Mouse (Mus musculus): ENCODE results near the gene Phf19. TPM values are rescaled to one million over a fixed set of nuclear protein-coding genes. Genes with fewer than 3 reads are reported as not detected.

Phf19 gene
- polyA plus RNA-seq, 1 experiment: 0.66 TPM

DNA sequence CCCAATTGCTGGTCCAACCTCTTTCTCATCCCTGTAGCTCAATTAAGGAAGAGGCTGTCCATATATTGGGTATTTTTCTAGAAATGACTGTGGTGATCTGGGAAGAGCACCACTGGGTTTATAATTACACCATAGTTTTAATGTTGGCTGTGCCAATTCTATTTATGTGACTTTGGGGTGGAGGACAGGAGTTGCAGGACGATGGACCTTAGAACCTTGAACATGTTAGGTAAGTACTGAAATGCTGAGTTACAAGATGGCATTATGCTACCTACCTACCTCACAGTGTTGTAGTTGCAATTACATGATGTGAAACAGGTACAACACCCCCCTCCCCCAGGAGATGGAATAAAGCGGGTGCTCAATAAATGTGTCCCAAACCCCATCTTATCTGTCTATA lies 31.1 kb downstream of the Phf19 start:
- H3K27me3 ChIP-seq (replicated peaks; ENCODE audit: control insufficient read depth, insufficient read depth, low read length): no peaks in the 10 kb centered on the region
- peak; percentile 52 for DNase-seq

DNA sequence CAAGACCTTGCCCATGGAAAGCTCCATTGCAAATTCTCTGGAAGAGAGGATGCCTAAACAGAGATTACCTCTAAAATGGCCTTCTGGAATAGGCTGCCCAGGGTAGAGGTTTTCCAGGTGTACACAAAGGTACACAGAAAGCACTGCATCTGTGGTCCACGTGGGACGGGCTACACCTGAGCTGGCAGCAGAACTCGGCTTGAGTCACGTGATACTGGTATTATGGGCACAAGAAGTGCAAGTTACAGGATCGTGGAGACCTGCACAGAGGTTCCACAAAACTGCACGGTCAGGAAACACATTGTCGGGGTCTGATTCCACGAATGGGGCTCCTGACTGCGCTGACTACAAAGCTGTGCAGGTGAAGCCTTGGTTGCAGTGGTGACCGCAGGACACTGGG lies 33.8 kb downstream of the Phf19 start:
- H3K27me3 ChIP-seq (replicated peaks; ENCODE audit: control insufficient read depth, insufficient read depth, low read length): no peaks in the 10 kb centered on the region
- H3K27ac ChIP-seq (ENCODE audit: insufficient read depth, low read depth, low read length): no peak overlapping the region
- peak; percentile 64 for DNase-seq
- 72% methylated on average over 10 of the region's 10 CpGs for WGBS
- TF ChIP-seq CTCF (conservative IDR thresholded peaks at IDR 0.05; ENCODE audit: insufficient read depth, insufficient read length, low read depth, low read length) (no peak), POLR2A (IDR thresholded peaks at IDR 0.05; ENCODE audit: low read depth, low read length) (no peak)
- H3K36me3 ChIP-seq (ENCODE audit: control insufficient read depth, insufficient read depth, low read length): no peaks in the 10 kb centered on the region; the same call in 1 of the 2 replicates
- no peak overlapping the region for H3K4me3 ChIP-seq (ENCODE audit: insufficient read depth, low read depth, low read length)
- H3K4me1 ChIP-seq (ENCODE audit: control insufficient read depth, insufficient read depth, low read length): peaks cover 11% of the 10 kb centered on the region

More for the DNA sequence above, 31.1 kb downstream of the Phf19 start:
- Histone ChIP-seq H3K36me3 (ENCODE audit: control insufficient read depth, insufficient read depth, low read length) (no peaks in the 10 kb centered on the region; the same call in 1 of the 2 replicates), H3K4me1 (ENCODE audit: control insufficient read depth, insufficient read depth, low read length) (peaks cover 8% of the 10 kb centered on the region), H3K27ac (ENCODE audit: insufficient read depth, low read depth, low read length) (no peak overlapping the region), H3K4me3 (ENCODE audit: insufficient read depth, low read depth, low read length) (no peak overlapping the region)
- no peak for TF ChIP-seq CTCF (conservative IDR thresholded peaks at IDR 0.05; ENCODE audit: insufficient read depth, insufficient read length, low read depth, low read length)
- no peak for TF ChIP-seq POLR2A (IDR thresholded peaks at IDR 0.05; ENCODE audit: low read depth, low read length)
- 71% methylated on average over 2 of the region's 2 CpGs for WGBS

DNA sequence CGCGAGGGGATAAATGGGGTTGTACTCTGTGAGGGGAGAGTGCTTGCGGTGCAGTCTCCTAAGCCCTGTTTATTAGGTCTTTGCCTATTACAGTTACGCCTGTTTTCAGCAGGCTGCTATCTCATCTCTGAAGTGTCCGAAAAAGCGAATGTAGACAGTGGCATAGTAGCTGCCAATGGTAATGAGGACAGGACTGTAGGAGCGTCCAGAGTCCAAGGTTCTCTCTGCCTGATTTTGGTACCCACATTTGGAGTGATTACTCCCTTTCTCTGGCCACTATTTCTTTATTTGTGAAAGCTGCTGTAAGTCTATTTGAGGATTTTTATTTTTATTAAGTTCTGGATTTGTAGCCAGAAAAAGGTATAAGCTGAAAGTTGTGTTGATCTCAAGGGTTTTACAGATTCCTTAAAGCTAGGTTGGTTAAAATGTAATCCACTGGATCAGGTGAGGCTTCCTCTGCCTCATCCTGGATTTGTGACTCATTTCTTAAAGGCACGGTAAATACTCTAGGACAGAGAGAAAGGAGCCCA lies 38.9 kb downstream of the Phf19 start, which contains the start of gene Psmd5:
Gene Psmd5, minus strand, starts transcription at position 153 of the 530 bp plus-strand sequence.
- TF ChIP-seq POLR2A (IDR thresholded peaks at IDR 0.05; ENCODE audit: low read depth, low read length) (no peak), CTCF (conservative IDR thresholded peaks at IDR 0.05; ENCODE audit: insufficient read depth, insufficient read length, low read depth, low read length) (no peak)
- DNase-seq: peak; percentile 78
- WGBS: 14% methylated on average over 8 of the region's 8 CpGs
- H3K4me3 ChIP-seq (ENCODE audit: insufficient read depth, low read depth, low read length): peak within 1 kb of the TSS; percentile 80
- H3K27me3 ChIP-seq (replicated peaks; ENCODE audit: control insufficient read depth, insufficient read depth, low read length): no peaks in the 10 kb centered on the region
- no peaks in the 10 kb centered on the region for H3K36me3 ChIP-seq (ENCODE audit: control insufficient read depth, insufficient read depth, low read length)
- peaks cover 11% of the 10 kb centered on the region for H3K4me1 ChIP-seq (ENCODE audit: control insufficient read depth, insufficient read depth, low read length)
- peak within 1 kb of the TSS; percentile 86 for H3K27ac ChIP-seq (ENCODE audit: insufficient read depth, low read depth, low read length)

DNA sequence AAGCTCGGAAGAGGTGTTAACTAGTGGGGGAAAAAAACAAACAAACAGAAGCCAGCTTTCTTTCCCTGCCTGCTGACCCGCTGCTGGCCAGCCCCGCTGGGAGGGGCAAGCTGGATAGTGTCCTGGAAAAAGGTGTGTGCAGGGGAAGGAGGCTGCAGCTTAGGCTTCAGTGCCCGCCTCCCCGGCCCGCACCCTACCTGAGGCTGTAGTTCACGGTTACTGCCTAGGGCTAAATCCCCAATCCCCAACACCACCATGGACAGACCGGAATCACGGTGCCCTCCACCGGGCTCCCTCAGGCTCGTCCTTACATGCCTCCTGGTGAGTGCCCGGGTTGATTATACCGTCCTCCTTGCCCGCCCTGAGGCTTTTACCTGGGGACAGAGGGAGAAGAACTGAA lies 39.6 kb downstream of the Phf19 start, which contains the start of gene Cutal:
Gene Cutal, plus strand, starts transcription at position 126 of the 400 bp plus-strand sequence.
- Histone ChIP-seq H3K27me3 (replicated peaks; ENCODE audit: control insufficient read depth, insufficient read depth, low read length) (no peaks in the 10 kb centered on the region), H3K4me3 (ENCODE audit: insufficient read depth, low read depth, low read length) (peak within 1 kb of the TSS; percentile 80), H3K4me1 (ENCODE audit: control insufficient read depth, insufficient read depth, low read length) (peaks cover 16% of the 10 kb centered on the region), H3K36me3 (ENCODE audit: control insufficient read depth, insufficient read depth, low read length) (no peaks in the 10 kb centered on the region), H3K27ac (ENCODE audit: insufficient read depth, low read depth, low read length) (peak within 1 kb of the TSS; percentile 86)
- 5% methylated on average over 14 of the region's 14 CpGs for WGBS
- TF ChIP-seq CTCF (conservative IDR thresholded peaks at IDR 0.05; ENCODE audit: insufficient read depth, insufficient read length, low read depth, low read length) (no peak), POLR2A (IDR thresholded peaks at IDR 0.05; ENCODE audit: low read depth, low read length) (peak; percentile 63)
- DNase-seq: peak; percentile 90

DNA sequence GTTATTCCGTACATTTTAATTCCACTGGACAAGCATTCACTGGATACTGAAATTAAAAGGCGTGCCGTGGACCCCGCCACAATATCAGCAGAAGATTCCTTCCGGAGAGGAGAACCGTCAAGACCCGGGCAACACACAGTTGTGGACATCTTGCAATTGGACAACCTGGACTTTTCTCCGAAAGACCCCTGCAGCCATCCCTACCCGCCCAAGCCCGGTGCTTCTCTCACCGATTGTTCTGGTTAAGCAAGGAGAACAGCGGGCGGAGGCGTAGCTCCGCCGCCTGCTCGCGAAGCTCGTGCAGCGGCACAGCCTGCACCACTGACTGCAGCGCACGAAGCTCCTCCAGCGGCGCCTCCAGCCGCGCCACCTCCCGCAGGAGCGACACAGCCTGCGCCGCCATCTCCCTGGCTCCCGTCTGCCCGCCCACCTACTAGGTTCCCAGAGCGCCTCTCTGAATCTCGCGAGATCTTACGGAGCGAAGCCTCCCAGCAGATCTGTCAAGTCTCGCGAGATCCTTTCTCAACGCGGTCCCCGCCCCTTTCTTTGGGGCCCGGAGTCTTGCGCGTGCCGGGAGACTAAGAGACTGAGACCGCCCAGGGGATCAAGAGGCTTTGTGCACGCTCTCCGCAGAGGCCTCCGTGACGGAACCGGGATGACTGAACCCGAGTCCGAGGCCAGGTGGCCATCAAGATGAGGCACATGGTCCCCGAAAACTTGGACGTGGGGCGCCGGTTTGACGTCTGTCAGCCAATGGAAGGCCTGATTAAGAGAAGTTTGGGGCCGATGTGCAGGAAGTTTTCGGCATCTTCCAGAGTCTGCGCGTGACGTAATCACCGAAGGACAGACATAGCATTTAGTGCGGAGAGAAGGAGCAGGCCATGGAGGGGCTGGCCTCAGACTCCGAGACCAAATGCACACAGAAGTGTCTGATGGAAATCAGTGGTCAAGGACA lies 43.0 kb downstream of the Phf19 start:
- TF ChIP-seq CTCF (conservative IDR thresholded peaks at IDR 0.05; ENCODE audit: insufficient read depth, insufficient read length, low read depth, low read length) (no peak), POLR2A (IDR thresholded peaks at IDR 0.05; ENCODE audit: low read depth, low read length) (peak; percentile 89)
- H3K27ac ChIP-seq (ENCODE audit: insufficient read depth, low read depth, low read length): peak overlapping the region; percentile 92
- H3K27me3 ChIP-seq (replicated peaks; ENCODE audit: control insufficient read depth, insufficient read depth, low read length): no peaks in the 10 kb centered on the region
- peak; percentile 98 for DNase-seq
- peak overlapping the region; percentile 94 for H3K4me3 ChIP-seq (ENCODE audit: insufficient read depth, low read depth, low read length)
- H3K36me3 ChIP-seq (ENCODE audit: control insufficient read depth, insufficient read depth, low read length): peaks cover 1% of the 10 kb centered on the region; the same call in 1 of the 2 replicates
- under 1% methylated on average over 67 of the region's 67 CpGs for WGBS
- peaks cover 11% of the 10 kb centered on the region for H3K4me1 ChIP-seq (ENCODE audit: control insufficient read depth, insufficient read depth, low read length)

DNA sequence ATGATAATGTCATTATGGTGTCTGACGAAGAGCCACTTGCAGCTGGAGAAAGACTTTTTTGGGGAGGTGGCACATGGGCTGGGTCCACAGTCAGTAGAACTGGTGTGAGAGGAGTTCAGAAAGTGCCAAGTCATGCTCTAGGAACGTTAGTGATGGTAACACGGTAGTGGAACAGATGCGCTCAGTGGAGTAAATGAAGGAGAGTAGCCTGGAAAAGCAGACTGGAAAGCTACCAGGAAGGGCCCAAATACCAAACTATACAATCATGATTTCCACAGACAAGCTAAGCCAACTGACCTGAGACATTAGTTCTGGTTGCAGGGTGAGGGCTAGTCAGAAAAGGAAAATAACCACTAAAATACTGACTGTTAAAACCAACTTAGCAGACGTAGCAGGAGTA lies 44.1 kb downstream of the Phf19 start:
- Histone ChIP-seq H3K36me3 (ENCODE audit: control insufficient read depth, insufficient read depth, low read length) (peaks cover 5% of the 10 kb centered on the region), H3K27me3 (replicated peaks; ENCODE audit: control insufficient read depth, insufficient read depth, low read length) (no peaks in the 10 kb centered on the region), H3K4me3 (ENCODE audit: insufficient read depth, low read depth, low read length) (peak overlapping the region; percentile 11; the same call in 1 of the 2 replicates), H3K4me1 (ENCODE audit: control insufficient read depth, insufficient read depth, low read length) (peaks cover 11% of the 10 kb centered on the region), H3K27ac (ENCODE audit: insufficient read depth, low read depth, low read length) (no peak overlapping the region)
- TF ChIP-seq POLR2A (IDR thresholded peaks at IDR 0.05; ENCODE audit: low read depth, low read length): no peak
- no peak for TF ChIP-seq CTCF (conservative IDR thresholded peaks at IDR 0.05; ENCODE audit: insufficient read depth, insufficient read length, low read depth, low read length)
- WGBS: 31% methylated on average over 5 of the region's 5 CpGs
- DNase-seq: peak; percentile 11

DNA sequence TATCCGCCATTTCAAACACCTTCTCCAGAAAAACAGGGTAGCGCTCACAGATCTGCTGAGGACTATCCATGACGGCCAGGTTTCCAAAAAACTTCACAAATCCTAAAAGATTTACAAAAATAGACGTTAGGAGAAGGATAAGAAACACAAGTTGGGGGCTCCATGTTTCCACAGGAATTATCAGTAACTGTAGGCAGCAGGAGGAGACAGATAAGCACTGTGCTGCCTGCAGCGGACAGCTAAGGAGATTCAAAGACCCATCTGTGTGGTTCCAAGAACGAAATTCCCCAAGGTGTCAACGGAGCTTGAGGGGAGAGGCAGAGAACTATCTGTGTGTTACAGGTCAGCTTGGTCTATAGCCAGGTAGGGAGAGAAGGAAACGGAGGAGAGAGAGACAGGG lies 56.1 kb downstream of the Phf19 start:
- Histone ChIP-seq H3K4me3 (ENCODE audit: insufficient read depth, low read depth, low read length) (no peak overlapping the region), H3K4me1 (ENCODE audit: control insufficient read depth, insufficient read depth, low read length) (0 out of 2 replicates have a peak, but pooled peaks cover 2% of the 10 kb centered on the region), H3K27me3 (replicated peaks; ENCODE audit: control insufficient read depth, insufficient read depth, low read length) (no peaks in the 10 kb centered on the region), H3K36me3 (ENCODE audit: control insufficient read depth, insufficient read depth, low read length) (peaks cover 7% of the 10 kb centered on the region), H3K27ac (ENCODE audit: insufficient read depth, low read depth, low read length) (no peak overlapping the region)
- no peak for DNase-seq
- 88% methylated on average over 8 of the region's 8 CpGs for WGBS
- TF ChIP-seq CTCF (conservative IDR thresholded peaks at IDR 0.05; ENCODE audit: insufficient read depth, insufficient read length, low read depth, low read length): no peak
- TF ChIP-seq POLR2A (IDR thresholded peaks at IDR 0.05; ENCODE audit: low read depth, low read length): no peak

Measured in kidney, adult 2 months (tissue).